Mouse (Mus musculus) cerebellum, postnatal 25 days (tissue): ENCODE measurements around the gene Atp6ap1.
A peak's percentile ranks its signal among the peaks of the same experiment; 100 is the strongest.

ENCODE experiments used
- DNase-seq, 2 experiments: peaks; one replicate each; pipeline ENCODE4 v3.0.0; 2021; ENCODE audit warnings: mixed read lengths in 2 of 2

Gene Atp6ap1

DNA sequence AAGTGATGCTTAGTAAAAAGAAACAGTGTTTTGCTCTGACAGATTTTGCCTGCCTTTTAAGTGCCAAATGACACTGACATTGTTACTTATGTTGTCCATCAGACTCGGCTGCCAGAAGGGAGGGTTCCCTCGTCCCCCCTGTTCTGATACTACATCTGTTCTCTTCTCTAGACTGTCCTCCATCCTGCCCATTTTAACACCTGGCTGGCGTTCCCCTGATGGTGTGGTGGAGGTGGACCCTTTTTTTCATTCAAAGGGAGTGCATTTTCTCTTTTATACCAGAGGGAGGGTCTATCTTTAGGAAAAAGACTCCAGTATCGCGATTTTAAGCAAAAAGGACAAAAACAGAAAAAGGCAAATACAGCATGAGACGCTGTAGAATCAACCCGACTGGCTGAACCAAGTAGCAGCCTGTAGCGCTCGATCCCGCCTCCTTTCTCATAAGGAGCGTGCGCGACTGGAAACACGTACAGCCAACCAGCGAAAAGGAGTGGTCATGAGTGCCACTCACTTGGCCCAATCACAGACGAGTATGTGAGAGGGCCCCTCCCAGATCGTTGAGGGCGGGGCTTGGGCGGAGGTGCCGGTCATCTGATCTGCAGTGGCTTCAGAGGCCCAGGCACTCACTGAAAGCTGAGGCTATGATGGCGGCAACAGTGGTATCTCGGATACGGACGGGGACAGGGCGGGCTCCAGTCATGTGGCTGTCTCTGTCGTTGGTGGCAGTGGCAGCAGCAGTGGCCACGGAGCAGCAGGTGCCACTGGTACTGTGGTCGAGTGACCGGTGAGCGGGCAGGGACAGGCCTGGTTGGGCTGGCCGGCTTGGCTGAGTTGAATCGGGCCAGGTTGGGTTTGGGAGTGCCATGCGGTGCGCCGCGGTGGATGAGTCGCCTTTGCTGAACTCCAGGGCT lies at the start of gene Atp6ap1:
Gene Atp6ap1 (plus strand): TSS at position 560 of the 911 bp plus-strand sequence.
- DNase-seq, result peak; percentile 92 to 95

DNA sequence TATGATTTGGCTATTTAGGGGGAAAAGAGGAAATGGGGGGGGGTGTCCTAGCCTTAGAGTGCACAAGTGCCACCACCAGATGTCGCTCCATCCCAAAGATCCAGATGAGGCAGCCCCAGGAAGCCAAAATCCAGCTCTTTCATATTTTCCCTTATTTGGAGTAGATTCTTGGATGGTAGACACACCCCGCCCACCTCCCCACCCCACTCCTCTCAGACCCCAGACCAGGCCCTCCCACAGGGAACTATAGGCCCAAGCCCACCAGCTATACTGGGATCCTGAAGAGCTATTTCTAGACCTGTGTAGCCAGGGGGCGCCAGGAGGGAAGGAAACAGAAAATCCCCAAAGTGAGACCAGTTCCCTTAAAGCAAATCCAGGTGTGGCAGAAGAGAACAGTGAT lies 48.2 kb upstream of the Atp6ap1 start:
- peak; percentile 65 to 79 for DNase-seq

DNA sequence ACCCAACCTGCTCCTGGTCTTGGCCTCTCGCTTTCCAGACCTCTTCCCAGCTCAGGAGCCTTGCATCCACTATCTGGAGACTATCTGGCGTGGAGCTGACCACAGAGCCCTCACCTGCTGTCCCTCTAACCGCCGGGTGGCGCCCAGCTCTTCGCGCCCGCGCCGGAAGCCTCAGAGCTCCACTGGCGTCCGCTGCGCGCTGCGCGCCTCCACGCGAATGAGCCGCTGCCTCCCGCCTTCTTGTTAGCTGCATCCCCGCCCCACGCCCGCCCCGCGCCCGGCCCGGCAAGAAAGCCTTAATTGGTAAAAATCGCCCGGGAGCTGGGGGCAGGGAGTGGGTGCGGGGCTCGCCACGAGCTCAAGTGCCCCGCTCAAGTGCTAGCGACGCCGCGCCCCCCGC lies 47.3 kb upstream of the Atp6ap1 start, which contains the start of gene Flna:
Gene Flna (minus strand): TSS at position 206 of the 400 bp plus-strand sequence.
- peak; percentile 80 to 88 for DNase-seq

DNA sequence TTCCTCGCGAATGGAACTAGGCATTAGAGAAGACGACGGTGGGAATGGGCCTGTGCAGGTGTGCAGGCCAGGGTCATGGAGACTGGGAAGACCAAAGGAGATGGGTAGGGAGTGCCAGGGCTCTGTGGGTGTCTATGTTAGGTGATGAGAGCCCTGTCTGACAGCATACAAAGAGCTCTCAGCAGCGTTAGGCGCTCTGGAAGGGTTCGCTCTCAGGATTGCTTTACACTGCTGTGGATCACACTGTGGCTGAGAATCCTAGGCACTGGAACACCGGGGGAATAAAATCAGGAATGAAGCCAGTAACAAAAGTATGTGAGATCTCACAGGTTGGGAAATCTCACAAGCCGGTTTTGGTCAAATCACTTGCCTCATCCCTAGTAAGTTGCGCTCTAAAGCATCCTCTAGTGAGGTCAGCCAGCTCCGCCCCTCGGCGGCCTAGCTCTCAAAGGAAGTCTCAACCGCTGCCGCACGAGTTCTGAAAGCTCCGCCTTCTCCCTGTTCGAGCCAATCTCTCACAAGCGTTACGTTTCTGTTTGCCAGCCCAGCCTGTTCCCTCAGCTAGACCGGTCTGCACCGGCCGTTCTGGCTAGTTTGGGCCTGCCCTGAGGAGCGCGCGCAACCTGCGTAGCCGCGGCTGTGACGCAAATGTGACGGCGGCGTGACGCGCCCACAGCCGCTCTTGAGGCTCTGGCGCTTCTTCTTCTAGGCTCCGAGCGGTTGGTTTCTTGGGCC lies 42.6 kb upstream of the Atp6ap1 start, which contains the start of gene Emd:
Gene Emd (plus strand): TSS at position 535 of the 735 bp plus-strand sequence.
- peak; percentile 86 to 90 for DNase-seq

DNA sequence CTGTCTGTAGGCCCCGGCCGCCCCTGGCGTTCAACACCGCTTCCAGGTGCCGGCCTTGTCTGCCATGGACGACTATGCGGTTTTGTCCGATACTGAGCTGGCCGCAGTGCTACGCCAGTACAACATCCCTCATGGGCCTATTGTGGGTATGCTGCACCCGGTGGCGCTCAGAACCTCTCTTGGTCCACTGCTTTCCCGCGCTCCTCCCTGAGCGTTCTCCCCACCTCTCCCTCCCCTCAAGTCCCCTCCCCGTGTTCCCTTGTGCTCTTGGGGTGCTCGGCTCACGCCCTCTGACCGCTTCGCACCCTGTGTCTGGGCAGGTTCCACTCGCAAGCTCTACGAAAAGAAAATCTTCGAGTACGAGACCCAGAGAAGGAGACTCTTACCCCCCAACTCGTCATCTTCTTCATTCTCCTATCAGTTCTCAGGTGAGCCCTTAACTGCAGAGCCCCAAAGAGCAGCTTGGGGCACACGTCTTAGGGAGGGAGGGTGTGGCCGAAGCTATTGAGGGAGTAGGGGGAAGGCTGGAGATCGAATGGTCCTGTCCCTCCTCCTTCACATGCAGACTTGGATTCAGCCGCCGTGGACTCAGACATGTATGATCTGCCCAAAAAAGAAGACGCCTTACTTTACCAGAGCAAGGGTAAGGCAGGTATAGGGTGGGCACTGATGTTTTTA lies 41.9 kb upstream of the Atp6ap1 start:
- peak in 1 of 2 experiments; percentile 9 for DNase-seq

DNA sequence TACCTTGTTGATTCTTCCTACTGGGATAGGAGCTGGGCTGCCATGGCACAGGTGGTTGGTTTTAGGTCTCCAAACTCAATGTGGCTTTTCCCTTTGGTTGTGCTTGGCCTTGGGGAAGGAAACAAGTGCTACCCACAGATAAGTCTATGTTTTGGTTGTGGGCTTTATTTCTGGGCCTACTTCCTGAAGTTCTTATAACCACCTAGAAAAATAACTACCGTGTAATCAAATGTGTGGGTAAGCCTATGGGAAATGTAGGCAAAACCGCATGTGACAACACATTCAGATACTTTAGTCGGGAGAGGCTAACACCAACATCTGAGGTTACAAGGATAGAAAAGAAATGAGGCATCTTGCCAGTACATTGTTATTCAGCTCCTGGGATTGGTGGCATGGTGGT lies 39.2 kb upstream of the Atp6ap1 start:
- no peak for DNase-seq

DNA sequence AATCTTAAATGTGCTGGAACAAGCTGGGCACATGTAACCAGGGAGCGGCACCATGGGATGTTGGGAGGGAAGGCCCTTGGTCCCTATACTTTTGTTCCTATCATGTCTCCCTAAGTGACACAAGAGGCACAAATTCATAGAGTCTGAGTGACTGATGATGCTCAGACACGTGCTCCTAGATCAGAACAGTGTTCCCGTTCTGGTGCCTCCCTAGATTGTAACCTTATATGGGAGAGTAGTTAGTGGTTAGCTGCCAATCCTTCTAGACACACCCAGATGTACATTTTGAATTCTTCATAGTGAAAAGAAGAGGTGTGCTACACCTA lies 27.2 kb upstream of the Atp6ap1 start:
- no peak for DNase-seq

DNA sequence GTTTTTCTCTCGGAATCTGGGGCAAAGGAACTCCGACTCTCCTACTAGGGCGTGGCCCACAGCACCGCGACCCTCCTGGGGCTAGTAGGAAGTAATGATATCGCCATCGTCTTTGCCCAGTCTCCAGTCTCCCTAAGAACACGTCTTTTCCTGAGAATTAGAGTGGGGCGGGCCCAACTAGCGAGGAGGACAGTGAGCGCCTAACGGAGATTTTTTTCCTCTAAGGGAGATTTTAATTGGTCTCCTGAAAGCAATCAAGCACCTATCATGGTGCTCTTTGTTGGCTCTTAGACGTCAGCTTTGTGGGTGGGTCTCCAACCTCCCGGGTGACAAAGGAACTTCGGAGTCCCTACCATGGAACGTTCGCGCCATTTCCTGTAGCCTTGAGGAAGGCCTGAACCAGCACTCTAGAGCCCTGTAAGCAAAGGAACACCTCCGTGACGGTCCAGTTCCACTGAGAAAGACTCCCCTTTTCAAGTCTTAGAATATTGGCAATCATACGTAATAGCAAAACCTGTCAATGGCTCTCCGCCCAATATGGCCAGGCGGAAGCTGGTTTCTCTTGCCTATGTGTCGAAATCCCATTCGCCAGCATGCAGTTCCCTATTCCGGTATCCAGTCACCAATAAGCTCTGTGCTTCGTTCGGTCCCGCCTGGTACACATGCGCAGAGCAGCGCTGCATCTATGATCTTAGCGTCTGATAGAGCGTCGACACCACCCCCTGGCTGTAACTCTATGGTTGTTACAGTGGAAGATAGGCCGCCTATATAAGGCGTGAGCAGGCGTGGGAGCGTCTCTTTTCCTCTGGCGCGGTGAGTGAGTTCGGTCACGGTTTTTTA lies 26.6 kb upstream of the Atp6ap1 start, which contains the start of gene Rpl10:
Gene Rpl10 (plus strand): TSS at position 751 of the 840 bp plus-strand sequence.
- peak; percentile 86 to 91 for DNase-seq

DNA sequence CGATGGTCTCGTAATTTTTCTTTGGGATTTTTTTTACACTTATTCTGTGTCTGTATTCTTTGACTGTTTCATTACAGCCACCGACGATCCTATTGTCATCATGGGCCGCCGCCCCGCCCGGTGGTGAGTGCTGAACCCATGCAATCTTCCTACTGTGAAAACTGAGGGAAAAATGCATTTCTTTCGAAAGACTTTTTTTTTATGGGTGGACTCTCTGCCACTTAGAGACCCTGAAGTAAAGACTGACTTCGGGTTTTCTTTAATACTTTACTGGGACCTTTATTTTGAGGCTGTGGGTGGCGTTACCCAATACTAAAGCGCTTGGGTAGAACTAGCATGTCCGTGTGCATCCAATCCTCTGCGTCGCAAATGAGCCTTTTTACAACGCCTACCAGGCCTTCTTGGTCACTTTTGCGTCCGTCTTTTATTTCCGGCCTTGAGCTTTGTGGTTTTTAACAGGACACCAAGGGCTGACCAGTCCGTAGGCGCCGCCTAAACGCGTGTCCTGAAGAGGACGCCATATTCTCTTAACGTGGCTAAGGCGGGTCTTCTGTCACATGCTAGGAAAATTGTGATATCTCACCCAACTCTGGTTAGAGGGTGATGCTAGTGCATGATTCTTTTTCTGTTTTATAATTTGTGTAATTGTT lies 25.9 kb upstream of the Atp6ap1 start:
- peak; percentile 33 to 45 for DNase-seq

DNA sequence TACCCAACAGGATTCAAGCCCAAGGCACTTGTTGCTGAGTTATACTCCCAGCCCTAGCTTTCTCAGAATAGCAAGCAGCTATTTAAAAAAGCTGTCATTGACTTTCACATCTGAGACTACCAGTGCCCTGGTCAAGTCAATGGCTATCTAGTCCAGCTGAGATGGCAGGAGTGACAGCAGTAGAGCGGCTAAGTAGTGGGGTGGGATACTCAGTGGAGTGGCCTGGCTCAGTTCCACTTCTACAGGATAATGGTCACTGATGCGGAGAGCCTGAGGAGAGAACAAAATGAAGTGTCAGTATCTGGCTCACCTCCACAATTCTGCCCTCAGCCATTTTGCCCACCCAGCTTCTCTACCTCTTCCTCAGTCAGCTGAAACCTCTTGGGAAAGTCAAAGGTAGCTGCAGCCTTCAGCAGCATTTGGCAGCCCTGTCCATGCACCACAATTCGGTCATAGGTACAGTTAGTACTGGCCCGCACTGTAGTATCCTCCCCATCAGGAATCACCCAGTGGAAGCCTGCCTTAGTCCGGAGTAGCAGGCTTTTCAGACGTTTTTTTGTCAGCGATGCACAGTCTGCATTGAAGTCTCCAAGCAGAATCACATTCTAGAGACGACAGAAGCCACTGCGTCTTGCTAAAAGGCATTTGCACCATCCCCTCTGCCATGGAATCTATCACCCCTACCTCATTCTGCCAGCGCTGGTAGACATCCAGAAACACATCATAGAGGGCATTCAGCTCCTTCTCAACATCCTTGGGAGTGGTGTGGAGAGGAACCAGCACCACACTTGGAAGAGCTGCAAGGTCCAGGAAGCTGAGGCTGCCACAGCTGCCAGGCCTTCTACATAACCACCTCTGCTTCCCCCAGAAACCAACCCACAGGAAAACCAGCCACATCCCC lies 23.2 kb upstream of the Atp6ap1 start:
- no peak for DNase-seq

DNA sequence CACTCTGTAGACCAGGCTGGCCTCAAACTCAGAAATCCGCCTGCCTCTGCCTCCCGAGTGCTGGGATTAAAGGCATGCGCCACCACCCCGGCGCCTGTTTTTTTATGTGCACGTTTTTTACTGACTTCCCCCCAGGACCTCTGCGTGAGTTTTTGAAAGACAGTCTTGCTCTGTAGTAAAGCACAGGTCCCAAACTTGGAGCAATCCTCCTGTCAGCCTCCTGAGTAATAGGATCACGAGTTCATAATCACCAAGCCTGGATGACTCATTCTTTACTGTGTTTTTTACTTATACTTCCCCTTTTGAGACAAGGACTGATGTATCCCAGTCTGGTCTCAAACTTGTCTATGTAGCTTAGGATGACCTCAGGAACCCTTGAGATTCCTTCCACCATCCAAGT lies 19.0 kb upstream of the Atp6ap1 start:
- no peak for DNase-seq

DNA sequence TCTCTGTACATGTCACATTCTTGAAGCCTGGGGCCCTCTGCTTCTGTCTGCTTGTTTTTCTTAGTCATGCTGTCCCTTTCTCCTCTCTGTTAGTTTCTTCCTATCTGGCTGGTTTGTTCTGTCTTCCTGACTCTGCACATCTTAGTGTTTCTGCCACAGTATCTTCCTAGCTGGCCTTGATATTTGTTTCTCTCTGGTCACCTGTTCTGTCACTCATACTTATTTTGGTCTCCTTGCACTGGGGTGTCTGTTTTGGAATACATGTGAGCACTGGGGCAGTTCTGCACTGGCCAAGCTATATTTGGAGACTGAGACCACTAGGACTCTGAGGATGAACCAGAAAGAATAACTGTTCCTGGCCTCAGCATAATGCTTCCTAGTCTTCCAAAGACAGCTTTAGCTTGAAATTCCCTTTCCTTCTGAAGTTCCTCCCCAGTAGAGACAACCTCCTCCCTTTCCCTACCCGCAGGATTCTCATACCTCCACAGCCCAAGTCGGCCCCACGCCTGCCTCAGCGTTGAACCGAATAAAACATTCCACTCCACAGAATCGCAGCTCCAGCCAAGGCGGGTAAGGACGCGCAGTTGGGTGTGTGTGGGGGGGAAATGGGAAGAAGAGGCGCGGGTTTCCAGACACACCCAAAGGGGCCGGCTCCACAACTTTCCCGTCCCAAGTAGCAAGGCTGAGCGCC lies 15.7 kb upstream of the Atp6ap1 start:
- no peak for DNase-seq

DNA sequence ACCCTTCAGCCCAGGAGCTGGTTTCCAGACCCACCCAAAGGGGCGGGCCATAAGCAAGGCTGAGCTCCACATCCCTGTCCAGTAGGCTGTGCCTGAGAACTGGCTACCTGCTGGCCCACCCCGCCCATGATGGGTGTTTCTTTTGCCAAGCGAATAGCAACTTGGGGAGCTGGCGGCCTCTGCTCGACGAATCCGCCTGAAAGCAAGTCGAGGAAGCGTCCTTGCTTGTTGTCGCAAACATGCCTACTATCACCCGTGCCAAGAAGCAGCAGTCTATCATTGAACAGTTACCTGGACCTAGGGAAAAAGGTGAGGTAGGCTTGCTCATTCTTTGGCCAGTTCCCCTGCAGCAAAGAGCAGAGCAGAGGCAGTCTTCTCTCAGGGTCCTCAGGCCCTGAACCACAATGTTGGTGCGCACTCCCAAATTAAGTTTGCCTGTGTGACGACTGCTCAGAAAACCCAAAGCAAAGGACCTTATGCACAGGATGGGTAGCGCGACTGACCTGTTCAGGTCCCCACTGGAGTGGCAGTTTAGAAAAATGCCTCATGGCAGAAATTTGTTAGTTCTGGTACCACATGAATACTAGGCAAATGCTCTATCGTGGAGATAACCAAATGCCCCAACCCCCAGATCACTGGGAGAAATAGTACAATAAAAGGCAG lies 15.0 kb upstream of the Atp6ap1 start, which contains the start of the genes Taz and Dnase1l1:
Gene Taz (plus strand): TSS at position 181 of the 663 bp plus-strand sequence.
Gene Dnase1l1 (minus strand): TSS at position 606 of the 663 bp plus-strand sequence.
- DNase-seq, result peak; percentile 72 to 79

DNA sequence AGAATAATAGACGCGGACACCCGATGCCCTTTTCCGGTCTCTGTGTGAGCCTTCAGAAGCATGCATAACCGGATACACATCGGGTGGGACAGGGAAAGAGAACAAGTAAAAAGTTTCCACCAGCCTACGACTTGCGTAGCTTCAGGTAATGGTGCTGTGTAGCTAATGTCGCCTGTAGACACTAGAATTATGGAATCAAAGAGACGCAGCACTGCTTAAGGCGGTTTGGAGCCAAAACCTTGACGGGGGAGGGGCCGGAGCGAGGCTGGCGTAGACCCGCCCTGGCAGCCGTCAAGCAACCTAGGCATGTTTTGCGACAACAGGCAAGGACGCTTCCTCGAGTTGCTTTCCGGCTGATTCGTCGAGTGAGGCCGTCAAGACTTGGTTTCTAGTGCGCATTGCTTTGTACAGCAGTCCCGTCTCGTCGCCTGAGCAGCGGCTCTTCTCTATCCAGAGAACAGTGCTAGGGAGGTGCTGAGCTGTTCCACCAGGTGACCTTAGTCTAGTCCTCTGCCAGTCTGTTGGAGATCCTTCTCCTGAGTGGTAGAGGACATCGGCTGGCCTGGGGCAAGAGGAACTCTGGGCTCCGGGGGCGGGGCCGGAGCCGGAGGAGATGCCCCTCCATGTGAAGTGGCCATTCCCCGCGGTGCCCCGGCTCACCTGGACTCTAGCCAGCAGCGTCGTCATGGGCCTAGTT lies 14.4 kb upstream of the Atp6ap1 start:
- DNase-seq, result peak; percentile 86 to 91

DNA sequence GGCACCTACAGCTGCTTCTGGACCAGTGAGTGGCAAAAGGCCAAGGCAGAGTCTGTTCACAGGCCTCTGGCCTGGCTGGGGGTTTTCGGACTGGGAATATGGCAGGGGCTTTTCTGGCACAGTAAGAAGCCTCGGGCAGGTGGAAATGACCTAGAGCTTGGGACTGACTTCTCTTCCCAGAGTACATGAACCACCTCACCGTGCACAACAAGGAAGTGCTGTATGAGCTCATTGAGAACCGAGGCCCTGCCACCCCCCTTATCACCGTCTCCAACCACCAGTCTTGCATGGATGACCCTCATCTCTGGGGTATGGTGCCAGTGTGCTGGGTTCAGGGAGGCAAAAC lies 13.8 kb upstream of the Atp6ap1 start:
- no peak for DNase-seq

DNA sequence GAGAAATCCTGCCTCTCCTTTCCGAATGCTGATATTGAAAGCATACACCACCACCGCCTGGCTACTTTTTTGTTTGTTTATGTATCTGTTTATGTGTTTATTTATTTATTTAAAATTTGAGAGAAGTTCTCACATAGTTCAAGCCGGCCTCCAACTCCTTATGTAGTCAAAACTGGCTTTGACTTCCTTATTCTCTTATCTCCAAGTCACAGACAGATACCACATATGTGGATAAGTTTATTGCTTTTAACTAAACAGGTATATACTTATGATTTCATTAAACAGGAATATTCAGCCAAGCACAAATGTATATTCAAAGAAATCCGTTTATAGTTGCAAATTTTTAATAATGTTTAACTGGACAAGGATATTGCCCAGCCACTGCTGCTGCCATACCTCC lies 3.5 kb upstream of the Atp6ap1 start:
- DNase-seq, result no peak

DNA sequence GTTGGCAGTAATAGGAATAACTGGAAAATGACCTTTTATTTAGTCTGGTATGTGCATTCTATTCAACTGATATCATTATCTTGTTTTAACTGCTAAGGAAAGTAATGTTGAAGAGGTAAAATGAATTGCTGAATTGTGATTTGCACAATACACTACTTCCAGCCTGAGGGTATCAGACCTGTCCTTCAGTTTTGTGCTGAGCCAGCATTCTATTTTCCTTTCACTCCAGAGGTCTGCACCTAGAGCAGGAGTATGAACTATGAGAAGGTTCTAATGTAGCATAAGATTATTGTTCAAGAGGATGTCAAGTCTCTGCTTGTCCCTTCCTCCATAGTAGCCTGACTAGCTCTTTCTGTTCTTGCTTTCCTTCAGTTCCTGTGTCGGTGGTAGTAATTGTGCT lies 1.5 kb downstream of the Atp6ap1 start:
- no peak for DNase-seq

DNA sequence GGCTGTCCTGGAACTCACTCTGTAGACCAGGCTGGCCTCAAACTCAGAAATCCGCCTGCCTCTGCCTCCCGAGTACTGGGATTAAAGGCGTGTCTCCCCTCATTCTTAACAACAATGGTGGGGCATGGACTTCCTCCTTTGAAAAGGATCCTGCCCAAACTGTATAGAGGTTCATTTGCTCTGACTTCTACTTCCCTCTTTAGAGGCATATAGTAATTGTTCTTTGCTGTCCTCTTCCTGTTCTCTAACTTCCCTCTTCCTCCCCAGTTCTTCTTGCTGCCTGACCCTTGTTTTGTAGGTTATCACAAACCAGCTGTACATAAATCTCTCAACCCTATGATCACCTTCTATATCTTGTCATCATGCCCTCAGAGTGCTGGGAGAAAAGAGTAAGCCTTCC lies 2.8 kb downstream of the Atp6ap1 start:
- no peak for DNase-seq
